Mouse (Mus musculus) stomach, postnatal 0 days (tissue): ENCODE measurements around the gene Zfp536. TPM values are rescaled to one million over a fixed set of nuclear protein-coding genes. Genes with fewer than 3 reads are reported as not detected.
A peak's percentile ranks its signal among the peaks of the same experiment; 100 is the strongest.

ENCODE experiments used
- ATAC-seq: fragments of 200-750 bp; cut with Nextera tagmentation; 2 replicates; pipeline ENCODE4 v1.8.0; 2017; ENCODE audit not compliant: low FRiP score, low TSS enrichment
- DNase-seq: peaks from one replicate; pipeline ENCODE4 v3.0.0-alpha.2; 2016; ENCODE audit warnings: low spot score
- H3K27ac ChIP-seq: fragments of 300-500 bp; sonication (generic); replicated peaks from 2 replicates; pipeline ENCODE4 v1.5.1; 2014; ENCODE audit warnings: mild to moderate bottlenecking, control low read depth
- H3K27me3 ChIP-seq: fragments of 300-500 bp; sonication (generic); 2 replicates; pipeline ENCODE4 v1.6.1; 2014; ENCODE audit warnings: low read length; ENCODE audit not compliant: control insufficient read depth, insufficient read depth
- H3K36me3 ChIP-seq: fragments of 300-500 bp; sonication (generic); 2 replicates; pipeline ENCODE4 v1.6.1; 2014; ENCODE audit warnings: low read length, mixed read lengths; ENCODE audit not compliant: control insufficient read depth, insufficient read depth
- H3K4me1 ChIP-seq: fragments of 300-500 bp; sonication (generic); replicated peaks from 2 replicates; pipeline ENCODE4 v1.6.1; 2014; ENCODE audit warnings: antibody characterized with exemption; ENCODE audit not compliant: control insufficient read depth, insufficient read depth
- H3K4me2 ChIP-seq: fragments of 300-500 bp; sonication (generic); replicated peaks from 2 replicates; pipeline ENCODE4 v1.6.1; 2014; ENCODE audit warnings: low read depth, mild to moderate bottlenecking, control low read depth, moderate library complexity
- H3K4me3 ChIP-seq: fragments of 300-500 bp; sonication (generic); 2 replicates; pipeline ENCODE4 v1.5.1; 2014; ENCODE audit warnings: low read depth, low read length, control low read depth
- H3K9ac ChIP-seq: fragments of 300-500 bp; sonication (generic); 2 replicates; pipeline ENCODE4 v1.6.1; 2014; ENCODE audit warnings: mild to moderate bottlenecking, low read length, control low read depth, mixed read lengths
- H3K9me3 ChIP-seq: fragments of 300-500 bp; sonication (generic); 2 replicates; pipeline ENCODE4 v1.6.1; 2016; ENCODE audit warnings: low read length; ENCODE audit not compliant: control insufficient read depth
- CTCF ChIP-seq: IDR thresholded peaks from 2 replicates; pipeline ENCODE4 v1.5.1; 2016; ENCODE audit warnings: antibody characterized with exemption, low read depth, mild to moderate bottlenecking, moderate library complexity
- EP300 ChIP-seq: optimal IDR thresholded peaks from 2 replicates; pipeline ENCODE3; 2016; ENCODE audit warnings: antibody characterized with exemption
- WGBS: fragments of 180-500 bp; shearing (Covaris S2); extraction: QIAGEN DNeasy Blood & Tissue Kit; methylation state at CpG from one replicate; pipeline ENCODE4 v1.1.7; 2014; 5-methylcytosine and 5-hydroxymethylcytosine counted together
- polyA plus RNA-seq: library from polyadenylated mRNA; unstranded; fragments of >200 nt; fragmentation: Nextera tagmentation; extraction: Ambion mirVana; gene quantifications from 2 replicates; pipeline ENCODE4 v1.2.1, GENCODE M21; 2015

Zfp536 gene
- polyA plus RNA-seq, 1 experiment from 2014 or later: 4.3 TPM

DNA sequence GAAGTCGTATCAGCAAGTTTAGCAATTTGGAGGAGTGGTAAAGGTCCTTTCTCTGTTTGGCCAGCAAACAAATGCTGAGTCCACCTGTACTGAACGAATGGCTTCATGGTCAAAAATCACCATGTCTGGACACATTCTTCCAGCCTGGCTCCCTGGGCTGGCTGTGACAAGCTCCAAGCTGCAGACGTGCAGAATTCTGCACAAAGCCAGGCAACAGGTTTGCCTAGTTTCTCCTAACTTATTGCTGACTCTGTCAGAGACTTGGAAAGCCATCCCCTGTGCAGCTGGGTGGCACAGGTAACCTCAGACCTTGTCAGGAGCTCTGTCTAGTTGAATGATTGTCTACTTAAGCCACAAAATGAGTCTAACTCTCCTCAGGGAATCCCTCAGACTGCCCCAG lies 288.5 kb downstream of the Zfp536 start:
- no peak for ATAC-seq
- H3K4me1 ChIP-seq: no peaks in the 10 kb centered on the region
- no peak overlapping the region for H3K9ac ChIP-seq
- no peak overlapping the region for H3K4me2 ChIP-seq
- no peaks in the 10 kb centered on the region for H3K36me3 ChIP-seq
- DNase-seq: no peak
- H3K9me3 ChIP-seq: no peaks in the 10 kb centered on the region
- WGBS: 41% methylated on average over 3 of the region's 3 CpGs
- no peaks in the 10 kb centered on the region for H3K27me3 ChIP-seq
- no peak overlapping the region for H3K4me3 ChIP-seq
- no peak overlapping the region for H3K27ac ChIP-seq
- TF ChIP-seq CTCF (no peak), EP300 (no peak)

DNA sequence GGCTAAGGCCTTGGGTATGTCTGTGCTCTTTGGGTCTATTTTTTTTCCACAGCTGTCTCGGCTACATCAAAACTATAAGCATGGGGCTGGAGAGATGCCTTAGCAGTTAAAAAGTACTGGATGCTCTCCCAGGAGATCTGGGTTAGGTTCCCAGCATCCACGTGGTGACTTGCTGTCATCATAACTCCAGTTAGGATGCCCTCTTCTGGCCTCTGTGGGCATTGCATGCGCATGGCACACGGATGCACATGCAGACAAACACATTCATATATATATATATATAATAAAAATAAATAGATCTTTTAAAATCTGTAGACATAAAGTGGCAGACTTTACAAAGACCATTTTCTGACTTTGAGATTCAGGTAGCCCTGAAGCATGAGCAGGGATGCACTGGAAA lies 290.9 kb downstream of the Zfp536 start:
- H3K4me3 ChIP-seq: no peak overlapping the region
- no peak overlapping the region for H3K4me2 ChIP-seq
- H3K4me1 ChIP-seq: no peaks in the 10 kb centered on the region
- ATAC-seq: no peak
- DNase-seq: no peak
- 73% methylated on average over 4 of the region's 4 CpGs for WGBS
- H3K9ac ChIP-seq: no peak overlapping the region
- H3K27me3 ChIP-seq: no peaks in the 10 kb centered on the region
- no peaks in the 10 kb centered on the region for H3K36me3 ChIP-seq
- no peaks in the 10 kb centered on the region for H3K9me3 ChIP-seq
- no peak for TF ChIP-seq EP300
- TF ChIP-seq CTCF: peak; percentile 49
- no peak overlapping the region for H3K27ac ChIP-seq

DNA sequence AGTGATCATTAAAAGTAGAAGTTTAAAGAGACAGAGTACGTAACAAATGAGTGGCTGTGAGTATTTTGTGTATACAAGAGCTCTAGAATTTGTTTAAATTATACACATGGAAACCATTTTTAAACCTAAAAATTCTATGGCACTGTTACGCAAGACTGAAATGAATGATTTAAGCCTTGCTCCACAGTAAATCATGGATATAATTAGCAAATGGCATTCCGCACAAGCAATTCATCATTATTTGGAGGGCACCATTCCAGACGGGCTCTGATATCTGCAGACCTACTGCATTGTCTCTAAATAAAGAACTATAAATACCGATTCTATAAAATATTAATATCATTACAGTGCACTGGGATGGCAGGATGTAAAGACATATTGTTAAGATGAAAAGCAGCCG lies 292.3 kb downstream of the Zfp536 start:
- no peaks in the 10 kb centered on the region for H3K27me3 ChIP-seq
- H3K4me3 ChIP-seq: no peak overlapping the region
- no peak for TF ChIP-seq EP300
- TF ChIP-seq CTCF: no peak
- no peaks in the 10 kb centered on the region for H3K9me3 ChIP-seq
- DNase-seq (no peak), ATAC-seq (no peak)
- no peaks in the 10 kb centered on the region for H3K36me3 ChIP-seq
- H3K4me2 ChIP-seq: no peak overlapping the region
- WGBS: 26% methylated on average over 6 of the region's 6 CpGs
- no peaks in the 10 kb centered on the region for H3K4me1 ChIP-seq
- H3K9ac ChIP-seq: no peak overlapping the region
- H3K27ac ChIP-seq: no peak overlapping the region

DNA sequence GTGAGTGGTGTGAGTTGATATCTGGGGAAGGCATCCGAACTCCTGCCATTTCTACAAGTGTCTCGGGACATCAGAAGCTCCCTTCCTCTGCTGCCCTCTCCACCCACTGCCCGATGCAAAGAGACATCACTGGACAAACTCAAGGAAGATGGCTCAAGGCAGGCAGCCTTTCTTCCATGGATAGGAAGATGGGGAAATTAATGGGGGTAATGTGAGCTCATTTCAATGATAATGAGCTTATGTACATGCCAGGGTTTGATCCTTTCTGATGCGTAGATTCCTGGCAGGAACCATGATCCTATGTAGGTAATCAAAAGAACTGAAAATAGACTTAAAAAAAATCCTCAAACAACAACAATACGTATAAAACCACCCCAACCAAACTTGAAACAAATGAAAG lies 296.1 kb downstream of the Zfp536 start:
- Histone ChIP-seq H3K36me3 (no peaks in the 10 kb centered on the region), H3K4me3 (no peak overlapping the region), H3K4me1 (no peaks in the 10 kb centered on the region), H3K27me3 (no peaks in the 10 kb centered on the region), H3K9ac (no peak overlapping the region), H3K27ac (no peak overlapping the region), H3K4me2 (no peak overlapping the region), H3K9me3 (no peaks in the 10 kb centered on the region)
- DNase-seq (no peak), ATAC-seq (no peak)
- TF ChIP-seq CTCF (no peak), EP300 (no peak)
- 87% methylated on average over 5 of the region's 5 CpGs for WGBS

DNA sequence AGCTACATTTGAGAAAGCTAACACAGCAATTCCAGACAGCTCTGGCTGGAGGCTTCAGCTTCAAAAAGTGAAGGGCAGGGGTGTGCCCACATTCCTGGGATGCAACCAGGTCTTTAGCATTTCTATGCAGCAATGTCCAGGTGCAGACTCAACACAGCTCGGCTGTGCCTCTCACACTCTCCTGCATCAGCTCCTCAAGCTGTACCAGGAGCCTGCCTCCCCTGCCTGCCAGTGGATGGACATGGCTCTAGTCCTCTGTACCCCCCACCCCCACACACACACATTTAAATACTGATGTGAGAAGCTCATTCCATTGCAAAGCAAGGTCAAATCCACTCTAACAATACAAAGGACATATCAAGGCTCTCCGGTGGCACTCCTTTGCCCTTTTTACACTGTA lies 298.0 kb downstream of the Zfp536 start:
- Histone ChIP-seq H3K4me1 (no peaks in the 10 kb centered on the region), H3K9ac (no peak overlapping the region), H3K27me3 (no peaks in the 10 kb centered on the region), H3K36me3 (no peaks in the 10 kb centered on the region), H3K4me3 (no peak overlapping the region), H3K4me2 (no peak overlapping the region), H3K9me3 (no peaks in the 10 kb centered on the region), H3K27ac (no peak overlapping the region)
- no peak for TF ChIP-seq CTCF
- TF ChIP-seq EP300: no peak
- ATAC-seq: no peak
- 73% methylated on average over 2 of the region's 2 CpGs for WGBS
- DNase-seq: no peak

DNA sequence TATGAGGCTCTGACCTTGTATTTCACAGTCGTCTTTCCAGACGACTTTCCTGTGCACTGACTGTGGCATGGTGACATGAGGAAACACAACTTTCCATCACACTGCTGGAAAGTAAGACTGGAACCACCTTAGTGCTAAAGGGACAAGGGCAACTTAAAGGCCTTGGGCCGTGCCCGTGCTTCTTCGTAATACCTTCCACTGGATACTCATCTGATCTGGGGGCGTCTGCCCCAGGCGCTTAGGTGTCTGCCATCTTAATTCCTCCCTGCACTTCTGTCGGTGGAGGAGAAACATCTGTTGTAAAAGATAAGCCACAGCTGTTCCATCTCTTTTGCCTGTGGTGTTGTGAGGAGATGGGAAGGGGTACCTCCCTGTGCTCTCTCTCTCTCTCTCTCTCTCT lies 299.2 kb downstream of the Zfp536 start:
- DNase-seq: no peak
- no peak for ATAC-seq
- Histone ChIP-seq H3K36me3 (no peaks in the 10 kb centered on the region), H3K9ac (no peak overlapping the region), H3K27ac (no peak overlapping the region), H3K4me2 (no peak overlapping the region), H3K27me3 (no peaks in the 10 kb centered on the region), H3K9me3 (no peaks in the 10 kb centered on the region), H3K4me1 (no peaks in the 10 kb centered on the region), H3K4me3 (no peak overlapping the region)
- WGBS: 52% methylated on average over 8 of the region's 8 CpGs
- TF ChIP-seq CTCF: no peak
- TF ChIP-seq EP300: no peak
